Mouse (Mus musculus) layer of hippocampus, adult 2 months (tissue): ENCODE data around the gene Sec16b. TPM values are rescaled to one million over a fixed set of nuclear protein-coding genes. Genes with fewer than 3 reads are reported as not detected.
A peak's percentile ranks its signal among the peaks of the same experiment; 100 is the strongest.

ENCODE experiments used
- DNase-seq, 2 experiments: peaks; one replicate each; pipeline ENCODE4 v3.0.0; 2022; ENCODE audit warnings: low spot score in 2 of 2
- H3K27ac ChIP-seq: fragments of 200-600 bp; 2 replicates; pipeline ENCODE4 v1.8.1; 2022
- H3K4me3 ChIP-seq: fragments of 200-600 bp; 2 replicates; pipeline ENCODE4 v1.8.1; 2022; ENCODE audit warnings: mild to moderate bottlenecking
- CTCF ChIP-seq: fragments of 200-600 bp; conservative IDR thresholded peaks from 2 replicates; pipeline ENCODE4 v1.8.1; 2022; ENCODE audit warnings: antibody characterized with exemption, mild to moderate bottlenecking, moderate library complexity
- long read RNA-seq, 2 experiments: library from polyadenylated mRNA; stranded (forward); transcript quantifications; one replicate each; pipeline ENCODE4 v2.0.0; 2021; ENCODE audit warnings: borderline mapping rate in 2 of 2
- total RNA-seq, 2 experiments: library from RNA; stranded (reverse); gene quantifications; 2 replicates each; pipeline ENCODE4 v1.2.3; 2021

Gene Sec16b
- total RNA-seq, result under 1 TPM; 0.20 to 0.39 TPM
- long read RNA-seq, experiment 1, partial matches to known transcripts, result 0 of 1 reads
- long read RNA-seq, experiment 1, other reads (novel, unspliced or antisense), result 1 of 1 reads
- long read RNA-seq, experiment 2, result 0 reads

GRCm38 (mm10) chr1:157506522-157506921 lies at the start of gene Sec16b:
TSS of gene Sec16b (plus strand) at chr1:157506728.
- TF ChIP-seq CTCF, result no peak
- H3K4me3 ChIP-seq, result no peak within 1 kb of the TSS

GRCm38 (mm10) chr1:157457789-157458188 lies 48.7 kb upstream of the Sec16b start:
- peak overlapping the region; percentile 37; the same call in 1 of the 2 replicates for H3K4me3 ChIP-seq
- no peak overlapping the region for H3K27ac ChIP-seq
- no peak for DNase-seq
- TF ChIP-seq CTCF, result no peak

More at GRCm38 (mm10) chr1:157506522-157506921, at the start of gene Sec16b:
- H3K27ac ChIP-seq, result peak within 1 kb of the TSS; percentile 57; the same call in 1 of the 2 replicates
- DNase-seq, result no peak

- Histone ChIP-seq H3K27ac (0 out of 2 replicates have a peak within 1 kb of the TSS, but pooled peaks have one; percentile 23), H3K4me3 (peak within 1 kb of the TSS; percentile 37)
- no peak for DNase-seq
- peak; percentile 78 for TF ChIP-seq CTCF
Observed at GRCm38 (mm10) chr1:157458421-157459208, 47.9 kb upstream of the Sec16b start, which contains the start of gene Cryzl2. TSS of gene Cryzl2 (plus strand) at chr1:157458577.

GRCm38 (mm10) chr1:157459904-157460303 lies 46.6 kb upstream of the Sec16b start:
- no peak for DNase-seq
- no peak overlapping the region for H3K27ac ChIP-seq
- no peak overlapping the region for H3K4me3 ChIP-seq
- no peak for TF ChIP-seq CTCF

- Histone ChIP-seq H3K4me3 (no peak overlapping the region), H3K27ac (no peak overlapping the region)
- DNase-seq, result no peak
- TF ChIP-seq CTCF, result no peak
Observed at GRCm38 (mm10) chr1:157461276-157461675, 45.3 kb upstream of the Sec16b start.

- no peak overlapping the region for H3K4me3 ChIP-seq
- H3K27ac ChIP-seq, result no peak overlapping the region
- no peak for TF ChIP-seq CTCF
- DNase-seq, result no peak
Observed at GRCm38 (mm10) chr1:157462336-157462735, 44.2 kb upstream of the Sec16b start.

- TF ChIP-seq CTCF, result peak; percentile 81
- peak in 1 of 2 experiments; percentile 70 for DNase-seq
- no peak overlapping the region for H3K4me3 ChIP-seq
Observed at GRCm38 (mm10) chr1:157465194-157465593, 41.3 kb upstream of the Sec16b start.

GRCm38 (mm10) chr1:157467866-157468265 lies 38.7 kb upstream of the Sec16b start:
- no peak for DNase-seq
- Histone ChIP-seq H3K27ac (peak overlapping the region; percentile 51; the same call in 1 of the 2 replicates), H3K4me3 (no peak overlapping the region)
- no peak for TF ChIP-seq CTCF

More at GRCm38 (mm10) chr1:157465194-157465593, 41.3 kb upstream of the Sec16b start:
- no peak overlapping the region for H3K27ac ChIP-seq

- peak; percentile 21; the same call in 1 of the 2 replicates for TF ChIP-seq CTCF
- Histone ChIP-seq H3K4me3 (no peak overlapping the region), H3K27ac (peak overlapping the region; percentile 86)
- DNase-seq, result peak; percentile 68 to 81
Observed at GRCm38 (mm10) chr1:157470761-157471386, 35.7 kb upstream of the Sec16b start.

- Histone ChIP-seq H3K27ac (peak overlapping the region; percentile 28; the same call in 1 of the 2 replicates), H3K4me3 (no peak overlapping the region)
- TF ChIP-seq CTCF, result no peak
- DNase-seq, result no peak
Observed at GRCm38 (mm10) chr1:157472716-157473115, 33.8 kb upstream of the Sec16b start.

GRCm38 (mm10) chr1:157474865-157475264 lies 31.7 kb upstream of the Sec16b start:
- no peak for DNase-seq
- Histone ChIP-seq H3K4me3 (no peak overlapping the region), H3K27ac (no peak overlapping the region)
- no peak for TF ChIP-seq CTCF

- Histone ChIP-seq H3K4me3 (no peak overlapping the region), H3K27ac (no peak overlapping the region)
- TF ChIP-seq CTCF, result no peak
- DNase-seq, result no peak
Observed at GRCm38 (mm10) chr1:157476231-157476630, 30.3 kb upstream of the Sec16b start.

- Histone ChIP-seq H3K27ac (no peak overlapping the region), H3K4me3 (no peak overlapping the region)
- no peak for DNase-seq
- TF ChIP-seq CTCF, result 0 out of 2 replicates have a peak, but pooled peaks have one; percentile 11
Observed at GRCm38 (mm10) chr1:157480090-157480489, 26.4 kb upstream of the Sec16b start.
